Comparison of ENCODE assay signal across 8 mouse cellular contexts in genomic region chr5:28469525-28470202, GRCm38 (mm10). TPM values are rescaled to one million over a fixed set of nuclear protein-coding genes. Genes with fewer than 3 reads are reported as not detected.
DNase-seq lines count a peak whose midpoint lies in the region; ATAC-seq lines count a peak whose summit lies in the region.

No protein-coding gene starts in this region.

- H3K4me2 ChIP-seq in midbrain, embryonic 15.5 days: 0 out of 2 replicates have a peak overlapping the region, but pooled peaks have one; percentile 6

- peaks cover 38% of the 10 kb centered on the region for H3K27me3 ChIP-seq in midbrain, embryonic 15.5 days (replicated peaks)

- 4% methylated on average over 9 of the region's 9 CpGs for WGBS in midbrain, embryonic 15.5 days

- H3K27ac ChIP-seq in midbrain, embryonic 15.5 days: no peak overlapping the region

- intact Hi-C loops in heart, postnatal 10 days (cut with DNase I): loop anchor here (1.0 to 5.0 kb wide), 2 partner anchors 567 to 823 kb away; no protein-coding TSS in a partner anchor
- intact Hi-C loops in left cerebral cortex, postnatal 14 days (cut with DNase I): loop anchor here (2.0 to 10.0 kb wide), 2 partner anchors 567 to 805 kb away; no protein-coding TSS in a partner anchor

- no peak overlapping the region for H3K4me3 ChIP-seq in midbrain, embryonic 15.5 days

- no peaks in the 10 kb centered on the region for H3K9me3 ChIP-seq in midbrain, embryonic 15.5 days

- H3K4me1 ChIP-seq in midbrain, embryonic 15.5 days: peaks cover 18% of the 10 kb centered on the region

- H3K36me3 ChIP-seq in midbrain, embryonic 15.5 days (replicated peaks): no peaks in the 10 kb centered on the region

- no peak overlapping the region for H3K9ac ChIP-seq in midbrain, embryonic 15.5 days

- peak; percentile 20 for DNase-seq in cerebellum, adult 11 months
- no peak for DNase-seq in cerebellum, adult 8-10 months
- DNase-seq in 416B (ENCODE audit: low read depth): peak; percentile 9
- DNase-seq in cerebellum, adult 9-11 months: peak; percentile 24
- DNase-seq in heart, postnatal 10 days: peak; percentile 24 to 49
- peak; percentile 37 to 54 for DNase-seq in left cerebral cortex, postnatal 14 days (ENCODE audit: low spot score in 2 of 2)
- peak; percentile 79 for DNase-seq in urinary bladder, postnatal 36 days (ENCODE audit: low spot score in 2 of 2)

- ATAC-seq in midbrain, embryonic 15.5 days (replicated peaks): no peak

RNA-seq across cellular contexts. Expression of gene Shh, which starts 2.6 kb away (rescaled TPM):
- not detected for total RNA-seq in heart, postnatal 10 days (2021)
- 1 to 10 TPM; 2.9 to 3.4 TPM for total RNA-seq in left cerebral cortex, postnatal 14 days (2021)
- polyA plus RNA-seq in midbrain, embryonic 15.5 days (2015; fragmentation: Nextera tagmentation; extraction: Ambion mirVana): 1.1 and 1.4 TPM in 2 replicates
